Mouse (Mus musculus) midbrain, postnatal 0 days (tissue): ENCODE measurements around the gene Add2. TPM values are rescaled to one million over a fixed set of nuclear protein-coding genes. Genes with fewer than 3 reads are reported as not detected.

Experiments
- ATAC-seq: fragments of 200-750 bp; cut with Nextera tagmentation; 2 replicates; pipeline ENCODE4 v1.8.0; 2017; ENCODE audit warnings: moderate number of reproducible peaks, mild to moderate bottlenecking, moderate TSS enrichment, moderate library complexity; ENCODE audit not compliant: low FRiP score
- DNase-seq: peaks from one replicate; pipeline ENCODE4 v3.0.0-alpha.2; 2015; ENCODE audit warnings: low spot score
- H3K27ac ChIP-seq: fragments of 300-500 bp; sonication (generic); 2 replicates; pipeline ENCODE4 v1.5.1; 2014; ENCODE audit warnings: low read depth, mild to moderate bottlenecking, low read length, mixed read lengths
- H3K27me3 ChIP-seq: fragments of 300-500 bp; sonication (generic); 2 replicates; pipeline ENCODE4 v1.6.1; 2014; ENCODE audit warnings: low read length, control low read depth, mixed read lengths; ENCODE audit not compliant: insufficient read depth
- H3K36me3 ChIP-seq: fragments of 300-500 bp; sonication (generic); 2 replicates; pipeline ENCODE4 v1.6.1; 2014; ENCODE audit warnings: low read length, control low read depth, mixed read lengths; ENCODE audit not compliant: insufficient read depth
- H3K4me1 ChIP-seq: fragments of 300-500 bp; sonication (generic); 2 replicates; pipeline ENCODE4 v1.6.1; 2014; ENCODE audit warnings: mild to moderate bottlenecking, control low read depth, antibody characterized with exemption, low read length, mixed read lengths; ENCODE audit not compliant: insufficient read depth
- H3K4me2 ChIP-seq: fragments of 300-500 bp; sonication (generic); 2 replicates; pipeline ENCODE4 v1.6.1; 2014; ENCODE audit warnings: low read depth, mild to moderate bottlenecking, low read length, mixed read lengths; ENCODE audit not compliant: poor library complexity, severe bottlenecking
- H3K4me3 ChIP-seq: fragments of 300-500 bp; sonication (generic); 2 replicates; pipeline ENCODE4 v1.5.1; 2014; ENCODE audit warnings: low read depth, mild to moderate bottlenecking, low read length, moderate library complexity
- H3K9ac ChIP-seq: fragments of 300-500 bp; sonication (generic); replicated peaks from 2 replicates; pipeline ENCODE4 v1.6.1; 2014; ENCODE audit warnings: mild to moderate bottlenecking, low read length, moderate library complexity, mixed read lengths; ENCODE audit not compliant: poor library complexity, severe bottlenecking
- H3K9me3 ChIP-seq: fragments of 300-500 bp; sonication (generic); 2 replicates; pipeline ENCODE4 v1.6.1; 2016; ENCODE audit warnings: low read length, control low read depth
- CTCF ChIP-seq: IDR thresholded peaks from 2 replicates; pipeline ENCODE4 v1.5.1; 2016; ENCODE audit warnings: antibody characterized with exemption, mild to moderate bottlenecking
- WGBS: fragments of 180-500 bp; shearing (Covaris S2); extraction: QIAGEN DNeasy Blood & Tissue Kit; methylation state at CpG from one replicate; pipeline ENCODE4 v1.1.7; 2014; 5-methylcytosine and 5-hydroxymethylcytosine counted together
- polyA plus RNA-seq: library from polyadenylated mRNA; unstranded; fragments of >200 nt; fragmentation: Nextera tagmentation; extraction: Ambion mirVana; gene quantifications from 2 replicates; pipeline ENCODE4 v1.2.1, GENCODE M21; 2015
- total RNA-seq: library from RNA; depleted of rRNA; stranded (reverse); fragments of >200 nt; gene quantifications from 2 replicates; pipeline ENCODE4 v1.2.3, GENCODE M21; 2014

The Add2 gene
- total and polyA plus RNA-seq, 2 experiments from 2014 or later, result 124 to 159 TPM

DNA sequence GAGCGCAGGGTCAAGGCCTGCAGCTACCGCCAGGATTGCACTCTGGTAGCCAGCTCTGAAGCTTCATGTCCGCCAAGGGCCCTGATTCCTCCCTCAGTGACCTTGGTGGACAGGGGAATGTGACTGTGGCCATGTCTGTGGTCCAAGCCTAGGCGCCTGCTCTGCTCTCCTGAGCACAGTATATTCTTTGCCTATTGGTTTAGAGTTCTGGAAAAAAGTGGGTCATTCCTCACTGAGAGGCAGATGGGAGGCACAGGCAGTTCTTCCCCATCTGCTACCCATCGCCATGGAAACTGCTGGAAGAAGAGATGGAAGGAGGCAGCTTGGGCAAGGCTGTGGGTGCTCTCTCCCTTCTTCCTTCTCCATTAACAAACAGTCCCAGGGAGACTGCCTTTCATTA lies 74.4 kb downstream of the Add2 start:
- peaks cover 61% of the 10 kb centered on the region for H3K36me3 ChIP-seq
- DNase-seq (peak; percentile 76), ATAC-seq (peak; percentile 35; the same call in 1 of the 2 replicates)
- H3K4me2 ChIP-seq, result no peak overlapping the region
- H3K4me1 ChIP-seq, result no peaks in the 10 kb centered on the region; the same call in 1 of the 2 replicates
- H3K27ac ChIP-seq, result peak overlapping the region; percentile 57
- H3K9me3 ChIP-seq, result no peaks in the 10 kb centered on the region
- H3K9ac ChIP-seq, result no peak overlapping the region
- TF ChIP-seq CTCF, result no peak
- H3K4me3 ChIP-seq, result no peak overlapping the region
- no peaks in the 10 kb centered on the region for H3K27me3 ChIP-seq
- WGBS, result 82% methylated on average over 5 of the region's 5 CpGs

GRCm38 (mm10) chr6:86103614-86104013 lies 75.1 kb downstream of the Add2 start:
- H3K36me3 ChIP-seq, result peaks cover 67% of the 10 kb centered on the region
- H3K27ac ChIP-seq, result peak overlapping the region; percentile 57; the same call in 1 of the 2 replicates
- no peak for TF ChIP-seq CTCF
- DNase-seq, result no peak
- no peak overlapping the region for H3K9ac ChIP-seq
- H3K4me3 ChIP-seq, result no peak overlapping the region
- H3K9me3 ChIP-seq, result no peaks in the 10 kb centered on the region
- WGBS, result 78% methylated on average over 4 of the region's 4 CpGs
- no peak for ATAC-seq
- H3K27me3 ChIP-seq, result no peaks in the 10 kb centered on the region
- H3K4me2 ChIP-seq, result no peak overlapping the region
- H3K4me1 ChIP-seq, result no peaks in the 10 kb centered on the region

- H3K4me3 ChIP-seq, result no peak overlapping the region
- no peak for TF ChIP-seq CTCF
- H3K27ac ChIP-seq, result no peak overlapping the region
- 67% methylated on average over 4 of the region's 4 CpGs for WGBS
- H3K9ac ChIP-seq, result no peak overlapping the region
- no peaks in the 10 kb centered on the region for H3K27me3 ChIP-seq
- ATAC-seq, result no peak
- no peaks in the 10 kb centered on the region for H3K9me3 ChIP-seq
- no peaks in the 10 kb centered on the region for H3K4me1 ChIP-seq
- peaks cover 77% of the 10 kb centered on the region for H3K36me3 ChIP-seq
- no peak overlapping the region for H3K4me2 ChIP-seq
- no peak for DNase-seq
Observed at GRCm38 (mm10) chr6:86104719-86105118, 76.2 kb downstream of the Add2 start.

GRCm38 (mm10) chr6:86106045-86106444 lies 77.6 kb downstream of the Add2 start:
- WGBS, result 84% methylated on average over 12 of the region's 12 CpGs
- Histone ChIP-seq H3K9ac (no peak overlapping the region), H3K36me3 (peaks cover 87% of the 10 kb centered on the region)

DNA sequence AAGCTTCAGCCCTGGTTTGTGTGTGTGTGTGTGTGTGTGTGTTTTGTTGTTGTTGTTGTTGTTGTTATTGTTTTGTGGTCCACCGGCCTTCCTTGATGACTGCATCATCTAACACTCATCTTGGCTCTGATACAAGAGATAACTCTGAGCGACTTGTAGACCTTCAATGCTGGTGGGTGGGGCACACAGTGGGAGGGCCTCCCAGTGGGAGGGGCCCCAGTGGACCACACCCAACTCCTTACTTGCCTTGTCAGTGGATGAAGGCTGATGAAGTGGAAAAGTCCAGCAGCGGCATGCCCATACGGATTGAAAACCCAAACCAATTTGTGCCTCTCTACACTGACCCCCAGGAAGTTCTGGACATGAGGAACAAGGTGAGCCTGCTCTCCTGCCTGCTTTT lies 78.6 kb downstream of the Add2 start:
- Histone ChIP-seq H3K27me3 (no peaks in the 10 kb centered on the region), H3K36me3 (peaks cover 87% of the 10 kb centered on the region), H3K27ac (no peak overlapping the region), H3K4me1 (no peaks in the 10 kb centered on the region), H3K9me3 (no peaks in the 10 kb centered on the region), H3K4me2 (no peak overlapping the region), H3K4me3 (no peak overlapping the region), H3K9ac (no peak overlapping the region)
- no peak for ATAC-seq
- no peak for TF ChIP-seq CTCF
- WGBS, result 95% methylated on average over 4 of the region's 4 CpGs
- DNase-seq, result no peak

More at GRCm38 (mm10) chr6:86106045-86106444, 77.6 kb downstream of the Add2 start:
- DNase-seq (no peak), ATAC-seq (no peak)
- no peaks in the 10 kb centered on the region for H3K27me3 ChIP-seq
- H3K9me3 ChIP-seq, result no peaks in the 10 kb centered on the region
- H3K4me3 ChIP-seq, result no peak overlapping the region
- no peak overlapping the region for H3K27ac ChIP-seq
- H3K4me2 ChIP-seq, result no peak overlapping the region
- no peaks in the 10 kb centered on the region for H3K4me1 ChIP-seq
- no peak for TF ChIP-seq CTCF

DNA sequence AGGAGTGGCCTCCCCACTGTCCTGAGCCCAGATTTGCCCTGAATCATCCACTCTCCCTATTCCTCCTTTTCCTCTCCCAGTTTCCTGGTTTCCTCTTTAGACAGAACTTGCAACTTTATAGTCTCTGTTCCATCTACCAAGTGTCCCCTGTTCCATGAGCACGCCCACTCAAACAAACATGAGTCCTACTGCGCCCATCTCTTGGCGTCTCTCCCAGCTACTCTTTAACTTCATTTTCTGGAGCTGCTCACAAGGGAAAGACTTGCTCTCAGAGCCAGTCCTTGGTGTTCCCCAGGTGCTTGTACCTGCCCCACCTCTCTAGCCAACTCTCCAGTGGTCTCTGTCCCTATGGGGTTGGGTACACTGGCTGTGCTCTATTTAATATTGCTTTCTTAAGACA lies 87.4 kb downstream of the Add2 start:
- no peak for TF ChIP-seq CTCF
- no peak overlapping the region for H3K4me3 ChIP-seq
- WGBS, result 93% methylated on average over 3 of the region's 3 CpGs
- DNase-seq (no peak), ATAC-seq (no peak)
- peaks cover 65% of the 10 kb centered on the region for H3K36me3 ChIP-seq
- H3K9ac ChIP-seq, result no peak overlapping the region
- H3K9me3 ChIP-seq, result no peaks in the 10 kb centered on the region
- no peak overlapping the region for H3K4me2 ChIP-seq
- H3K27ac ChIP-seq, result no peak overlapping the region
- H3K4me1 ChIP-seq, result no peaks in the 10 kb centered on the region
- H3K27me3 ChIP-seq, result no peaks in the 10 kb centered on the region
